Mouse (Mus musculus): ENCODE measurements around the gene Gnptg. TPM values are rescaled to one million over a fixed set of nuclear protein-coding genes. Genes with fewer than 3 reads are reported as not detected.

Gnptg gene
- polyA plus RNA-seq, 1 experiment from 2014 or later, result 114 TPM

DNA sequence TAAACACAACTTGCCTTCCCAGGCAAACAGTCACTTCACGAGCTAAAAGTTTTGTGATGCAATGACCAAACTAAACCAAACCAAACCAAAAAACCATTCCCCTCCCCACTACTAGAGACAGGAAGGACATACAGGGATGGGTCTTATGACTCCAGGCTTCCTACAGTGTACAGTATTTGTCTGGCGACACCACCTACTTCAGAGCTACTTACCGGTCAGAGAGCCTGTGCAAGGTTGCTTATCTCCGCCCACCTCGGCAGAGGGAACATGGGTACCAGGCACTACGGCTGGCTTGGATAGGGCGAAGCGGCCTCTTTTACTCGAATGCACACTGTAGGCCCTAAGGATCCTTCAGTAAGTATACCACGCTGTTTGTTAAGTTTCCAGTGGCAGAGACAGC is 32.4 kb upstream of the Gnptg start:
- H3K9me3 ChIP-seq (ENCODE audit: control insufficient read depth, low read length), result no peaks in the 10 kb centered on the region
- H3K9ac ChIP-seq (ENCODE audit: low read depth, low read length), result peak overlapping the region; percentile 98
- WGBS, result 1% methylated on average over 10 of the region's 10 CpGs
- H3K36me3 ChIP-seq (ENCODE audit: control insufficient read depth, insufficient read depth, low read length), result peaks cover 13% of the 10 kb centered on the region
- H3K4me3 ChIP-seq (ENCODE audit: low read length), result peak overlapping the region; percentile 89
- peak overlapping the region; percentile 97 for H3K4me2 ChIP-seq (ENCODE audit: low read length)
- no peak for ATAC-seq
- peak overlapping the region; percentile 99 for H3K27ac ChIP-seq (ENCODE audit: low read depth, low read length)
- peaks cover 33% of the 10 kb centered on the region for H3K4me1 ChIP-seq (ENCODE audit: control insufficient read depth, insufficient read depth, low read depth, low read length)
- no peaks in the 10 kb centered on the region for H3K27me3 ChIP-seq (replicated peaks; ENCODE audit: control insufficient read depth, insufficient read depth, low read length)

GRCm38 (mm10) chr17:25270795-25271335 is 30.9 kb upstream of the Gnptg start:
- 78% methylated on average over 2 of the region's 2 CpGs for WGBS
- no peak overlapping the region; the same call in 1 of the 2 replicates for H3K4me3 ChIP-seq (ENCODE audit: low read length)
- no peak for ATAC-seq
- H3K27me3 ChIP-seq (replicated peaks; ENCODE audit: control insufficient read depth, insufficient read depth, low read length), result no peaks in the 10 kb centered on the region
- peaks cover 33% of the 10 kb centered on the region for H3K4me1 ChIP-seq (ENCODE audit: control insufficient read depth, insufficient read depth, low read depth, low read length)
- H3K36me3 ChIP-seq (ENCODE audit: control insufficient read depth, insufficient read depth, low read length), result peaks cover 26% of the 10 kb centered on the region
- no peaks in the 10 kb centered on the region for H3K9me3 ChIP-seq (ENCODE audit: control insufficient read depth, low read length)
- H3K9ac ChIP-seq (ENCODE audit: low read depth, low read length), result no peak overlapping the region
- H3K27ac ChIP-seq (ENCODE audit: low read depth, low read length), result no peak overlapping the region
- H3K4me2 ChIP-seq (ENCODE audit: low read length), result peak overlapping the region; percentile 97

GRCm38 (mm10) chr17:25264453-25264852 is 24.5 kb upstream of the Gnptg start:
- H3K9ac ChIP-seq (ENCODE audit: low read depth, low read length), result no peak overlapping the region
- H3K36me3 ChIP-seq (ENCODE audit: control insufficient read depth, insufficient read depth, low read length), result peaks cover 54% of the 10 kb centered on the region
- no peak overlapping the region for H3K27ac ChIP-seq (ENCODE audit: low read depth, low read length)
- WGBS, result 78% methylated on average over 3 of the region's 3 CpGs
- H3K4me2 ChIP-seq (ENCODE audit: low read length), result no peak overlapping the region
- no peak overlapping the region for H3K4me3 ChIP-seq (ENCODE audit: low read length)
- no peak for ATAC-seq
- no peaks in the 10 kb centered on the region for H3K27me3 ChIP-seq (replicated peaks; ENCODE audit: control insufficient read depth, insufficient read depth, low read length)
- peaks cover 1% of the 10 kb centered on the region; the same call in 1 of the 2 replicates for H3K4me1 ChIP-seq (ENCODE audit: control insufficient read depth, insufficient read depth, low read depth, low read length)
- no peaks in the 10 kb centered on the region for H3K9me3 ChIP-seq (ENCODE audit: control insufficient read depth, low read length)

GRCm38 (mm10) chr17:25257804-25258261 is 17.9 kb upstream of the Gnptg start:
- no peak for ATAC-seq
- H3K27ac ChIP-seq (ENCODE audit: low read depth, low read length), result no peak overlapping the region
- H3K4me3 ChIP-seq (ENCODE audit: low read length), result no peak overlapping the region
- H3K36me3 ChIP-seq (ENCODE audit: control insufficient read depth, insufficient read depth, low read length), result peaks cover 3% of the 10 kb centered on the region
- no peak overlapping the region for H3K4me2 ChIP-seq (ENCODE audit: low read length)
- H3K4me1 ChIP-seq (ENCODE audit: control insufficient read depth, insufficient read depth, low read depth, low read length), result peaks cover 29% of the 10 kb centered on the region
- peaks cover 11% of the 10 kb centered on the region for H3K27me3 ChIP-seq (replicated peaks; ENCODE audit: control insufficient read depth, insufficient read depth, low read length)
- H3K9ac ChIP-seq (ENCODE audit: low read depth, low read length), result no peak overlapping the region
- WGBS, result 50% methylated on average over 6 of the region's 6 CpGs
- no peaks in the 10 kb centered on the region for H3K9me3 ChIP-seq (ENCODE audit: control insufficient read depth, low read length)

- WGBS, result 5% methylated on average over 24 of the region's 35 CpGs
- Histone ChIP-seq H3K4me1 (ENCODE audit: control insufficient read depth, insufficient read depth, low read depth, low read length) (peaks cover 35% of the 10 kb centered on the region), H3K4me3 (ENCODE audit: low read length) (peak within 1 kb of the TSS; percentile 39), H3K27me3 (replicated peaks; ENCODE audit: control insufficient read depth, insufficient read depth, low read length) (peaks cover 11% of the 10 kb centered on the region), H3K4me2 (ENCODE audit: low read length) (peak within 1 kb of the TSS; percentile 61), H3K36me3 (ENCODE audit: control insufficient read depth, insufficient read depth, low read length) (no peaks in the 10 kb centered on the region; the same call in 1 of the 2 replicates), H3K27ac (ENCODE audit: low read depth, low read length) (no peak within 1 kb of the TSS), H3K9me3 (ENCODE audit: control insufficient read depth, low read length) (no peaks in the 10 kb centered on the region), H3K9ac (ENCODE audit: low read depth, low read length) (peak within 1 kb of the TSS; percentile 53)
- ATAC-seq, result peak; percentile 15; the same call in 1 of the 2 replicates
These were observed 16.3 kb upstream of the Gnptg start, which contains the start of gene Baiap3 for GRCm38 (mm10) chr17:25256140-25256754. TSS of gene Baiap3 (minus strand) at chr17:25256364.

GRCm38 (mm10) chr17:25255110-25255509 is 15.2 kb upstream of the Gnptg start:
- Histone ChIP-seq H3K9ac (ENCODE audit: low read depth, low read length) (no peak overlapping the region), H3K4me1 (ENCODE audit: control insufficient read depth, insufficient read depth, low read depth, low read length) (peaks cover 35% of the 10 kb centered on the region), H3K4me3 (ENCODE audit: low read length) (no peak overlapping the region)

GRCm38 (mm10) chr17:25253760-25254159 is 13.8 kb upstream of the Gnptg start:
- H3K27ac ChIP-seq (ENCODE audit: low read depth, low read length), result peak overlapping the region; percentile 63
- H3K9me3 ChIP-seq (ENCODE audit: control insufficient read depth, low read length), result no peaks in the 10 kb centered on the region
- 12% methylated on average over 10 of the region's 10 CpGs for WGBS
- H3K4me3 ChIP-seq (ENCODE audit: low read length), result no peak overlapping the region
- H3K9ac ChIP-seq (ENCODE audit: low read depth, low read length), result peak overlapping the region; percentile 47
- ATAC-seq, result peak; percentile 37
- H3K4me2 ChIP-seq (ENCODE audit: low read length), result peak overlapping the region; percentile 45
- peaks cover 11% of the 10 kb centered on the region for H3K27me3 ChIP-seq (replicated peaks; ENCODE audit: control insufficient read depth, insufficient read depth, low read length)
- H3K4me1 ChIP-seq (ENCODE audit: control insufficient read depth, insufficient read depth, low read depth, low read length), result peaks cover 35% of the 10 kb centered on the region
- H3K36me3 ChIP-seq (ENCODE audit: control insufficient read depth, insufficient read depth, low read length), result no peaks in the 10 kb centered on the region

More at GRCm38 (mm10) chr17:25255110-25255509, 15.2 kb upstream of the Gnptg start:
- 76% methylated on average over 2 of the region's 2 CpGs for WGBS
- no peaks in the 10 kb centered on the region for H3K9me3 ChIP-seq (ENCODE audit: control insufficient read depth, low read length)
- peaks cover 11% of the 10 kb centered on the region for H3K27me3 ChIP-seq (replicated peaks; ENCODE audit: control insufficient read depth, insufficient read depth, low read length)
- no peaks in the 10 kb centered on the region; the same call in 1 of the 2 replicates for H3K36me3 ChIP-seq (ENCODE audit: control insufficient read depth, insufficient read depth, low read length)
- ATAC-seq, result no peak
- peak overlapping the region; percentile 61 for H3K4me2 ChIP-seq (ENCODE audit: low read length)
- H3K27ac ChIP-seq (ENCODE audit: low read depth, low read length), result no peak overlapping the region

- peak overlapping the region; percentile 48 for H3K9ac ChIP-seq (ENCODE audit: low read depth, low read length)
- 15% methylated on average over 3 of the region's 3 CpGs for WGBS
- no peak overlapping the region for H3K4me3 ChIP-seq (ENCODE audit: low read length)
- H3K4me2 ChIP-seq (ENCODE audit: low read length), result no peak overlapping the region; the same call in 1 of the 2 replicates
- peaks cover 35% of the 10 kb centered on the region for H3K4me1 ChIP-seq (ENCODE audit: control insufficient read depth, insufficient read depth, low read depth, low read length)
- H3K9me3 ChIP-seq (ENCODE audit: control insufficient read depth, low read length), result no peaks in the 10 kb centered on the region
- peak; percentile 70 for ATAC-seq
- peak overlapping the region; percentile 63 for H3K27ac ChIP-seq (ENCODE audit: low read depth, low read length)
- no peaks in the 10 kb centered on the region for H3K36me3 ChIP-seq (ENCODE audit: control insufficient read depth, insufficient read depth, low read length)
- peaks cover 11% of the 10 kb centered on the region for H3K27me3 ChIP-seq (replicated peaks; ENCODE audit: control insufficient read depth, insufficient read depth, low read length)
These were observed 12.7 kb upstream of the Gnptg start for GRCm38 (mm10) chr17:25252643-25253042.

- H3K27ac ChIP-seq (ENCODE audit: low read depth, low read length), result no peak overlapping the region
- no peak overlapping the region for H3K9ac ChIP-seq (ENCODE audit: low read depth, low read length)
- no peak overlapping the region for H3K4me2 ChIP-seq (ENCODE audit: low read length)
- peaks cover 3% of the 10 kb centered on the region; the same call in 1 of the 2 replicates for H3K27me3 ChIP-seq (replicated peaks; ENCODE audit: control insufficient read depth, insufficient read depth, low read length)
- peaks cover 1% of the 10 kb centered on the region; the same call in 1 of the 2 replicates for H3K36me3 ChIP-seq (ENCODE audit: control insufficient read depth, insufficient read depth, low read length)
- H3K4me3 ChIP-seq (ENCODE audit: low read length), result no peak overlapping the region
- 67% methylated on average over 8 of the region's 8 CpGs for WGBS
- H3K4me1 ChIP-seq (ENCODE audit: control insufficient read depth, insufficient read depth, low read depth, low read length), result peaks cover 26% of the 10 kb centered on the region
- no peaks in the 10 kb centered on the region for H3K9me3 ChIP-seq (ENCODE audit: control insufficient read depth, low read length)
- no peak for ATAC-seq
These were observed 10.4 kb upstream of the Gnptg start for GRCm38 (mm10) chr17:25250181-25250835.
